Mouse (Mus musculus) olfactory bulb, adult 2 months (tissue): ENCODE data around the gene Zfp507.

ENCODE experiments used
- CTCF ChIP-seq: fragments of 200-500 bp; IDR thresholded peaks from 2 replicates; pipeline ENCODE4 v1.5.1; 2012; ENCODE audit warnings: low read depth, mild to moderate bottlenecking, low read length, moderate library complexity; ENCODE audit not compliant: insufficient read depth
- POLR2A ChIP-seq: fragments of 200-500 bp; IDR thresholded peaks from 2 replicates; pipeline ENCODE4 v1.6.1; 2012; ENCODE audit warnings: mild to moderate bottlenecking, low read depth, low read length, moderate library complexity; ENCODE audit not compliant: insufficient read depth

DNA sequence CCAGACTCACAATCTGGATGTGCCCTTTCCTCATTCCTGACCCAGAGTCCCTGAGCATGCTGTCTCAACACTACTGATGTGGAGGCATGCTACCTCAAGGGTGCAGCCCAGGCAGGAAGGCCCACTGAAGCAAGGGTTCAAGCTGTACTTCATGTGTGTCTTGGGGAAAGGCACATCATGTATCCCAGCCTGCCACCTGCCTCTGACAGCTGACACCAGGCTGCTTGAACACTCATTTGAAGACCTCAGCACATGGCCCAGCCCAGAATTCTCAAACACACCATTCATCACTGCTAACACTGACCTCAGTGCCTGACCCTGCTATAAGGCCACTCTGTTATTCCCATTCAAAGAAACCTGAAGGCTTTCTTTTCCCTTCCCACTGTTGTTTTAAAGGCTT is 20.6 kb downstream of the Zfp507 start:
- TF ChIP-seq CTCF (no peak), POLR2A (no peak)
